Mouse (Mus musculus) adrenal gland, adult 2 months (tissue): ENCODE results near the gene Gm12248. TPM values are rescaled to one million over a fixed set of nuclear protein-coding genes. Genes with fewer than 3 reads are reported as not detected.
A peak's percentile ranks its signal among the peaks of the same experiment; 100 is the strongest.

Experiments used
- DNase-seq: peaks from one replicate; pipeline ENCODE4 v3.0.0; 2021
- polyA plus RNA-seq: library from polyadenylated mRNA; depleted of rRNA; stranded (reverse); fragments of >200 nt; gene quantifications from 2 replicates; pipeline ENCODE4 v1.2.3, GENCODE M21; 2012; rRNA removed
- total RNA-seq, 2 experiments: library from RNA; stranded (reverse); gene quantifications; 2 replicates each; pipeline ENCODE4 v1.2.3; 2021

The Gm12248 gene
- total and polyA plus RNA-seq, 3 experiments = 3.9 to 4.4 TPM; not detected in 1

- no peak for DNase-seq
Observed at GRCm38 (mm10) chr11:58029869-58030268, 63.1 kb downstream of the Gm12248 start.

GRCm38 (mm10) chr11:58028981-58029380, 64.0 kb downstream of the Gm12248 start:
- no peak for DNase-seq

GRCm38 (mm10) chr11:58026860-58027259, 66.1 kb downstream of the Gm12248 start:
- no peak for DNase-seq

- no peak for DNase-seq
Observed at GRCm38 (mm10) chr11:58026337-58026736, 66.6 kb downstream of the Gm12248 start.

- DNase-seq = no peak
Observed at GRCm38 (mm10) chr11:58025881-58026280, 67.1 kb downstream of the Gm12248 start.

- DNase-seq = no peak
Observed at GRCm38 (mm10) chr11:58024671-58025070, 68.3 kb downstream of the Gm12248 start.

GRCm38 (mm10) chr11:58024271-58024670, 68.7 kb downstream of the Gm12248 start:
- DNase-seq = no peak

- no peak for DNase-seq
Observed at GRCm38 (mm10) chr11:58021618-58022017, 71.3 kb downstream of the Gm12248 start.

- DNase-seq = no peak
Observed at GRCm38 (mm10) chr11:58021095-58021494, 71.8 kb downstream of the Gm12248 start.

- no peak for DNase-seq
Observed at GRCm38 (mm10) chr11:58018701-58019100, 74.2 kb downstream of the Gm12248 start.

GRCm38 (mm10) chr11:58018287-58018686, 74.6 kb downstream of the Gm12248 start:
- DNase-seq = peak; percentile 51

- no peak for DNase-seq
Observed at GRCm38 (mm10) chr11:58017422-58017821, 75.5 kb downstream of the Gm12248 start.

- no peak for DNase-seq
Observed at GRCm38 (mm10) chr11:58016371-58016770, 76.6 kb downstream of the Gm12248 start.

- no peak for DNase-seq
Observed at GRCm38 (mm10) chr11:58015339-58015738, 77.6 kb downstream of the Gm12248 start.

- no peak for DNase-seq
Observed at GRCm38 (mm10) chr11:58014604-58015003, 78.3 kb downstream of the Gm12248 start.

Other genes starting within 250 kb of the Gm12248 start
- 100 to 1,000 TPM in 1 of 2 experiments, 10 to 100 TPM in 1; 75.1 to 137 TPM for gene Larp1, start 84.1 kb downstream of the Gm12248 start, total RNA-seq
- gene Larp1, start 84.1 kb downstream of the Gm12248 start, polyA plus RNA-seq = 34.1 and 39.8 TPM in 2 replicates
- gene Cnot8, start 11.0 kb upstream of the Gm12248 start, total RNA-seq = 10 to 100 TPM; 46.7 to 49.6 TPM
- gene Cnot8, start 11.0 kb upstream of the Gm12248 start, polyA plus RNA-seq = 25.3 and 29.8 TPM in 2 replicates
- gene Gemin5, start 75.4 kb upstream of the Gm12248 start, total RNA-seq = 10 to 100 TPM; 21.2 to 21.4 TPM
- gene Gemin5, start 75.4 kb upstream of the Gm12248 start, polyA plus RNA-seq = 8.4 and 9.1 TPM in 2 replicates
- gene Mrpl22, start 78.5 kb upstream of the Gm12248 start, total RNA-seq = 10 to 100 TPM; 83.9 to 89.2 TPM
- gene Mrpl22, start 78.5 kb upstream of the Gm12248 start, polyA plus RNA-seq = 25.2 and 33.4 TPM in 2 replicates
- 10 to 100 TPM; 18.2 to 22.0 TPM for gene Igtp, start 106.4 kb upstream of the Gm12248 start, total RNA-seq
- gene Igtp, start 106.4 kb upstream of the Gm12248 start, polyA plus RNA-seq = 8.6 and 10.2 TPM in 2 replicates
- gene Irgm2, start 106.5 kb upstream of the Gm12248 start, total RNA-seq = 10 to 100 TPM; 11.3 to 14.5 TPM
- 8.5 and 12.6 TPM in 2 replicates for gene Irgm2, start 106.5 kb upstream of the Gm12248 start, polyA plus RNA-seq
- not detected for gene 4930438A08Rik, start 181.7 kb upstream of the Gm12248 start, total RNA-seq
- 0.06 TPM in 1 of 2 replicates, not detected in the other for gene 4930438A08Rik, start 181.7 kb upstream of the Gm12248 start, polyA plus RNA-seq
- gene Zfp692, start 213.9 kb upstream of the Gm12248 start, total RNA-seq = 10 to 100 TPM; 10.5 to 11.7 TPM
- gene Zfp692, start 213.9 kb upstream of the Gm12248 start, polyA plus RNA-seq = 23.3 and 25.7 TPM in 2 replicates
- gene Zfp672, start 237.2 kb upstream of the Gm12248 start, total RNA-seq = 10 to 100 TPM; 43.6 to 51.2 TPM
- 59.3 and 59.9 TPM in 2 replicates for gene Zfp672, start 237.2 kb upstream of the Gm12248 start, polyA plus RNA-seq
- 10 to 100 TPM; 24.3 to 54.5 TPM for gene Sh3bp5l, start 237.6 kb upstream of the Gm12248 start, total RNA-seq
- gene Sh3bp5l, start 237.6 kb upstream of the Gm12248 start, polyA plus RNA-seq = 49.6 and 49.7 TPM in 2 replicates